Mouse (Mus musculus): ENCODE data around the gene Col9a1.

- TF ChIP-seq POLR2A (IDR thresholded peaks at IDR 0.05; ENCODE audit: extremely low read depth, insufficient read depth, low read length): no peak
- TF ChIP-seq CTCF (IDR thresholded peaks at IDR 0.05; ENCODE audit: low read depth, low read length): no peak
Observed at GRCm38 (mm10) chr1:24257961-24258360, 80.6 kb downstream of the Col9a1 start.
